Mouse (Mus musculus): Measurements from ENCODE around the gene Apol10b.

DNA sequence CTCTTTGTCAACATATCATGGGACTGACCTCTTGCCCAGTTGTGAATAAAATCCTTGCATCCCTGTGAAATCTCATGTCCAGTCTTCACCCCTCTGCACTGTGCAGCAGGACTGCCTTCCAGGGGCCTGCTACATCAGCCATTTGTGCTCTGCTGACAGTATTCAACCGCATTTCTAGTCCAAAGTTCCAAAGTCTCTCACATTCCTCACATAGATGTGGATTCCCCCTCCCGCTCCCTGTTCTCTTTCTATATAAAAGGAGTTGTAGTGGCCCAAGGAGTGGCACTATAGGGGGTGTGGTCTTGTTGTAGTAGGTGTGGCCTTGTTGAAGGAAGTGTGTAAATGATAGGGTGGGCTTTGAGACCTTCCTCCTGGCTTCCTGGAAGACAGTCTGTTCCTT is 5.0 kb downstream of the Apol10b start:
- TF ChIP-seq CTCF (IDR thresholded peaks at IDR 0.05; ENCODE audit: extremely low read depth, insufficient read depth, insufficient read length, insufficient replicate concordance), result no peak
- no peak for TF ChIP-seq POLR2A (IDR thresholded peaks at IDR 0.05; ENCODE audit: low read depth, low read length)

Measured in spleen, adult 2 months (tissue).